27 mouse cellular contexts compared by ENCODE assay signal in the genomic region with DNA sequence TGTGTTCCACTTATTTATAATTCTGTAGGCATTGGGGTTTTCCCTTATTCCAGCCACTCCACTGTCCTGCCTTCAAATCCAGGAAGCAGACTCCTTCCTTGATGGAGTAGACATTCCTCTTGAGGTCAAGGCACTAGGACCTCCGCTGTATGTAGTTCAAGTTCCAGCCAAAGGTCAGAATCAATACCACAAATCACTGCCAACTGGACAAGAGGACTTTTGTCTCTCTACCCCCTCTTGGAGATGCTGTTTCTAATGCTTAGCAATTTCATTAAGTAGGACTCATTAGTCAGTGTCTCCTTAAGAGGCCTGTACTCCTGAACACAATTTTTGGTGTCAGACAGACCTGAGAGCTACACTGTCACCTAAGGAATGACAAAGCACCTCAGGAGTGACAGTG.
A peak's percentile ranks its signal among the peaks of the same experiment; 100 is the strongest.
DNase-seq lines count a peak whose midpoint lies in the region; ATAC-seq and TF ChIP-seq lines count a peak whose summit lies in the region.
"Had no signal": no experiment of that assay in that cellular context is flagged by ENCODE, and none has a peak within 500 bp of the region (broad histone marks: within the 10 kb centered on the region; RNA-seq: fewer than 3 reads in every experiment).

No protein-coding gene starts in this region.

- no peak for TF ChIP-seq POLR2A in liver, adult 2 months (IDR thresholded peaks at IDR 0.05; ENCODE audit: extremely low read depth, insufficient read depth, low read length)

- no peak overlapping the region for H3K27ac ChIP-seq in liver, adult 2 months (replicated peaks; ENCODE audit: insufficient read depth, low read depth, low read length)
- no peak overlapping the region for H3K27ac ChIP-seq in liver, postnatal 0 days (ENCODE audit: low read depth)
- H3K27ac ChIP-seq in kidney, embryonic 16.5 days (ENCODE audit: low read length): no peak overlapping the region
- H3K27ac ChIP-seq: forebrain, embryonic 10.5 days; forebrain, embryonic 13.5 days; heart, embryonic 15.5 days; hindbrain, embryonic 12.5 days; hindbrain, postnatal 0 days had no signal

- TF ChIP-seq EP300 in liver, postnatal 0 days (IDR thresholded peaks at IDR 0.05; ENCODE audit: low read depth): no peak

- peaks cover 4% of the 10 kb centered on the region for H3K4me1 ChIP-seq in liver, adult 2 months (ENCODE audit: control insufficient read depth, insufficient read depth, low read length)
- no peaks in the 10 kb centered on the region for H3K4me1 ChIP-seq in liver, postnatal 0 days (ENCODE audit: insufficient read depth)
- no peaks in the 10 kb centered on the region for H3K4me1 ChIP-seq in kidney, embryonic 16.5 days (ENCODE audit: insufficient read depth, low read length)

- no peak for ATAC-seq in liver, postnatal 0 days
- no peak for ATAC-seq in kidney, embryonic 16.5 days (ENCODE audit: low FRiP score, low TSS enrichment)
- ATAC-seq: CD4-positive, CD25-positive, alpha-beta regulatory T cell, adult 4 months; forebrain, embryonic 13.5 days; forebrain, embryonic 16.5 days; hindbrain, postnatal 0 days; inflammation-experienced regulatory T-cells, adult 6 months; intestine, embryonic 16.5 days had no signal

- H3K36me3 ChIP-seq in liver, adult 2 months (ENCODE audit: control insufficient read depth, insufficient read depth, low read length): no peaks in the 10 kb centered on the region
- no peaks in the 10 kb centered on the region for H3K36me3 ChIP-seq in liver, postnatal 0 days (replicated peaks; ENCODE audit: insufficient read depth, low read length)
- H3K36me3 ChIP-seq in kidney, embryonic 16.5 days (ENCODE audit: insufficient read depth, low read length): no peaks in the 10 kb centered on the region
- H3K36me3 ChIP-seq: forebrain, embryonic 10.5 days; heart, embryonic 12.5 days; heart, embryonic 15.5 days; hindbrain, embryonic 12.5 days had no signal

- peak; percentile 71 for DNase-seq in liver, adult 2 months (ENCODE audit: extremely low read depth, low read depth, low spot score)
- DNase-seq in liver, postnatal 0 days: no peak
- DNase-seq in embryo, embryonic 10.5 days (ENCODE audit: low spot score): peak; percentile 79
- DNase-seq in embryo, embryonic 9.5 days (ENCODE audit: extremely low spot score): peak; percentile 59
- peak; percentile 14 for DNase-seq in yolk sac, embryonic 10.5 days (ENCODE audit: low spot score)
- DNase-seq in urinary bladder, postnatal 36 days (ENCODE audit: low spot score in 2 of 2): no peak
- DNase-seq: adrenal gland, adult 8-10 months; adrenal gland, postnatal 25 days; cerebellum, adult 11-12 months; cerebellum, adult 8-10 months; cerebellum, postnatal 10 days; cerebellum, postnatal 36 days; gastrocnemius, postnatal 10 days; heart, adult 18-20 months; heart, postnatal 10 days; heart, postnatal 36 days had no signal

- H3K4me3 ChIP-seq in liver, adult 2 months (ENCODE audit: insufficient read depth, low read depth, low read length): no peak overlapping the region
- H3K4me3 ChIP-seq in liver, postnatal 0 days (ENCODE audit: low read depth, low read length): no peak overlapping the region
- H3K4me3 ChIP-seq in kidney, embryonic 16.5 days (ENCODE audit: low read length): no peak overlapping the region
- H3K4me3 ChIP-seq: forebrain, embryonic 10.5 days; forebrain, embryonic 13.5 days; heart, embryonic 12.5 days; heart, embryonic 15.5 days; hindbrain, embryonic 12.5 days had no signal

- H3K4me2 ChIP-seq in liver, postnatal 0 days (ENCODE audit: low read depth, low read length): no peak overlapping the region
- no peak overlapping the region for H3K4me2 ChIP-seq in kidney, embryonic 16.5 days (replicated peaks; ENCODE audit: low read depth, low read length)
- H3K4me2 ChIP-seq: forebrain, embryonic 13.5 days; heart, embryonic 12.5 days; heart, embryonic 15.5 days; hindbrain, embryonic 12.5 days had no signal

- no peaks in the 10 kb centered on the region for H3K27me3 ChIP-seq in liver, adult 2 months (ENCODE audit: control insufficient read depth, insufficient read depth, low read length)
- H3K27me3 ChIP-seq in liver, postnatal 0 days (ENCODE audit: insufficient read depth, low read length): no peaks in the 10 kb centered on the region
- no peaks in the 10 kb centered on the region for H3K27me3 ChIP-seq in kidney, embryonic 16.5 days (ENCODE audit: insufficient read depth, low read length)
- H3K27me3 ChIP-seq: forebrain, embryonic 13.5 days; heart, embryonic 12.5 days; heart, embryonic 15.5 days; hindbrain, embryonic 12.5 days had no signal

- WGBS in liver, adult 2 months: 8% methylated on average over 1 of the region's 1 CpGs
- 53% methylated on average over 1 of the region's 1 CpGs for WGBS in liver, postnatal 0 days (ENCODE audit: insufficient replicate concordance)
- WGBS in kidney, embryonic 16.5 days: 55% methylated on average over 1 of the region's 1 CpGs

- H3K79me2 ChIP-seq in liver, adult 2 months (ENCODE audit: control insufficient read depth, insufficient read depth, low read length): no peaks in the 10 kb centered on the region

- H3K9ac ChIP-seq in liver, adult 2 months (ENCODE audit: low read depth, low read length): no peak overlapping the region
- H3K9ac ChIP-seq in liver, postnatal 0 days (replicated peaks): no peak overlapping the region
- no peak overlapping the region for H3K9ac ChIP-seq in kidney, embryonic 16.5 days (replicated peaks; ENCODE audit: low read length)
- H3K9ac ChIP-seq: forebrain, embryonic 13.5 days; heart, embryonic 12.5 days; heart, embryonic 15.5 days; hindbrain, embryonic 12.5 days had no signal

- TF ChIP-seq CTCF in liver, adult 2 months (IDR thresholded peaks at IDR 0.05; ENCODE audit: low read depth, low read length): no peak
- TF ChIP-seq CTCF in liver, postnatal 0 days (IDR thresholded peaks at IDR 0.05; ENCODE audit: low read depth): no peak

- no peaks in the 10 kb centered on the region for H3K9me3 ChIP-seq in liver, postnatal 0 days (ENCODE audit: low read length)
- no peaks in the 10 kb centered on the region for H3K9me3 ChIP-seq in kidney, embryonic 16.5 days (ENCODE audit: low read length)
- H3K9me3 ChIP-seq: forebrain, embryonic 10.5 days; forebrain, embryonic 13.5 days; heart, embryonic 12.5 days; heart, embryonic 15.5 days; hindbrain, embryonic 12.5 days had no signal

Comparison
In these comparisons a context has a peak if more than half of its experiments do, and no peak if none do; other contexts are left out.
1. DNase-seq: peak in liver, adult 2 months (single experiment), embryo, embryonic 10.5 days (single experiment), embryo, embryonic 9.5 days (single experiment) and yolk sac, embryonic 10.5 days (single experiment); none in liver, postnatal 0 days (single experiment) and urinary bladder, postnatal 36 days (0 of 2).